Mouse (Mus musculus) liver, embryonic 14.5 days (tissue): Measurements from ENCODE around the gene Tmf1. TPM values are rescaled to one million over a fixed set of nuclear protein-coding genes. Genes with fewer than 3 reads are reported as not detected.
A peak's percentile ranks its signal among the peaks of the same experiment; 100 is the strongest.

ENCODE experiments used
- ATAC-seq: fragments of 200-750 bp; cut with Nextera tagmentation; 2 replicates; pipeline ENCODE4 v1.8.0; 2017; ENCODE audit warnings: moderate number of reproducible peaks, mild to moderate bottlenecking, moderate library complexity; ENCODE audit not compliant: insufficient read depth
- DNase-seq, 3 experiments: peaks; one replicate each; pipeline ENCODE4 v3.0.0-alpha.2; 2012 to 2013; ENCODE audit warnings: low read depth in 3 of 3, low spot score in 3 of 3
- H3K27ac ChIP-seq: fragments of 300-500 bp; sonication (generic); 2 replicates; pipeline ENCODE4 v1.5.1; 2014; ENCODE audit warnings: moderate library complexity, mild to moderate bottlenecking, control low read depth, inconsistent platforms
- H3K27me3 ChIP-seq: fragments of 300-500 bp; sonication (generic); 2 replicates; pipeline ENCODE4 v1.6.1; 2014; ENCODE audit warnings: mild to moderate bottlenecking, low read length, moderate library complexity; ENCODE audit not compliant: control insufficient read depth, insufficient read depth
- H3K36me3 ChIP-seq: fragments of 300-500 bp; sonication (generic); replicated peaks from 2 replicates; pipeline ENCODE4 v1.6.1; 2014; ENCODE audit warnings: low read depth; ENCODE audit not compliant: control insufficient read depth, insufficient read depth
- H3K4me1 ChIP-seq, 2 experiments: fragments of 200-500 bp in 1 of 2; fragments of 300-500 bp in 1 of 2; sonication (generic) in 1 of 2; replicated peaks; 2 replicates each; pipeline ENCODE4 v1.6.1; 2012 to 2014; ENCODE audit warnings: antibody characterized with exemption in 1 of 2, inconsistent platforms in 1 of 2, low read length in 1 of 2; ENCODE audit not compliant: control insufficient read depth in 2 of 2, insufficient read depth in 2 of 2
- H3K4me2 ChIP-seq: fragments of 300-500 bp; sonication (generic); 2 replicates; pipeline ENCODE4 v1.6.1; 2014; ENCODE audit warnings: low read depth, mild to moderate bottlenecking, control low read depth, moderate library complexity
- H3K4me3 ChIP-seq, 2 experiments: fragments of 200-500 bp in 1 of 2; fragments of 300-500 bp in 1 of 2; sonication (generic) in 1 of 2; 2 replicates each; pipeline ENCODE4 v1.5.1; 2012 to 2014; ENCODE audit warnings: low read depth in 2 of 2, low read length in 2 of 2, mild to moderate bottlenecking in 2 of 2, control low read depth in 1 of 2, inconsistent platforms in 1 of 2, moderate library complexity in 1 of 2; ENCODE audit not compliant: insufficient read depth in 1 of 2
- H3K9ac ChIP-seq: fragments of 300-500 bp; sonication (generic); replicated peaks from 2 replicates; pipeline ENCODE4 v1.6.1; 2014; ENCODE audit warnings: mild to moderate bottlenecking, control low read depth, moderate library complexity
- H3K9me3 ChIP-seq: fragments of 300-500 bp; sonication (generic); 2 replicates; pipeline ENCODE4 v1.6.1; 2016; ENCODE audit warnings: low read length, mixed read lengths; ENCODE audit not compliant: control insufficient read depth
- CTCF ChIP-seq: IDR thresholded peaks from 2 replicates; pipeline ENCODE4 v1.5.1; 2016; ENCODE audit warnings: antibody characterized with exemption, low read depth, control low read depth
- EP300 ChIP-seq: IDR thresholded peaks from 2 replicates; pipeline ENCODE4 v1.6.1; 2016; ENCODE audit warnings: antibody characterized with exemption, low read depth
- WGBS: fragments of 180-500 bp; shearing (Covaris S2); extraction: QIAGEN DNeasy Blood & Tissue Kit; methylation state at CpG from one replicate; pipeline ENCODE4 v1.1.7; 2014; ENCODE audit not compliant: insufficient replicate concordance; 5-methylcytosine and 5-hydroxymethylcytosine counted together
- polyA plus RNA-seq, 2 experiments: library from polyadenylated mRNA; depleted of rRNA in 1 of 2; stranded (reverse) in 1 of 2; unstranded in 1 of 2; fragments of >200 nt; fragmentation: Nextera tagmentation in 1 of 2; extraction: Ambion mirVana in 1 of 2; gene quantifications; 2 replicates each; pipeline versions ENCODE4 v1.2.1 to v1.2.3; 2012 to 2014

Gene Tmf1
- polyA plus RNA-seq, 2 experiments, result 1.4 to 12.3 TPM

- H3K4me3 ChIP-seq, result no peak overlapping the region
- H3K36me3 ChIP-seq, result no peaks in the 10 kb centered on the region
- ATAC-seq, result peak; percentile 56; the same call in 1 of the 2 replicates
- H3K4me1 ChIP-seq, result 0 out of 4 replicates have a peak, but pooled peaks cover 0 to 2% of the 10 kb centered on the region in 2 experiments
- H3K9ac ChIP-seq, result no peak overlapping the region
- no peaks in the 10 kb centered on the region for H3K27me3 ChIP-seq
- DNase-seq, result peak in 1 of 3 experiments; percentile 16
- no peak overlapping the region for H3K27ac ChIP-seq
- no peaks in the 10 kb centered on the region for H3K9me3 ChIP-seq
- 27% methylated on average over 5 of the region's 5 CpGs for WGBS
- peak; percentile 43; the same call in 1 of the 2 replicates for TF ChIP-seq EP300
- TF ChIP-seq CTCF, result no peak
- no peak overlapping the region for H3K4me2 ChIP-seq
Measured at GRCm38 (mm10) chr6:97116896-97117295, 62.0 kb downstream of the Tmf1 start.

- Histone ChIP-seq H3K4me3 (no peak overlapping the region), H3K4me2 (no peak overlapping the region), H3K9ac (no peak overlapping the region), H3K4me1 (0 out of 4 replicates have a peak, but pooled peaks cover 0 to 2% of the 10 kb centered on the region in 2 experiments), H3K36me3 (no peaks in the 10 kb centered on the region), H3K27me3 (no peaks in the 10 kb centered on the region), H3K9me3 (no peaks in the 10 kb centered on the region), H3K27ac (no peak overlapping the region)
- ATAC-seq, result no peak
- DNase-seq, result no peak
- 38% methylated on average over 3 of the region's 3 CpGs for WGBS
- TF ChIP-seq EP300 (no peak), CTCF (peak; percentile 44)
Measured at GRCm38 (mm10) chr6:97114821-97115220, 64.1 kb downstream of the Tmf1 start.

- Histone ChIP-seq H3K4me2 (no peak overlapping the region), H3K36me3 (no peaks in the 10 kb centered on the region), H3K4me3 (no peak overlapping the region), H3K4me1 (0 out of 4 replicates have a peak, but pooled peaks cover 0 to 2% of the 10 kb centered on the region in 2 experiments), H3K9ac (no peak overlapping the region), H3K27ac (no peak overlapping the region), H3K9me3 (no peaks in the 10 kb centered on the region), H3K27me3 (no peaks in the 10 kb centered on the region)
- no peak for TF ChIP-seq EP300
- no peak for TF ChIP-seq CTCF
- DNase-seq (no peak), ATAC-seq (no peak)
- WGBS, result 83% methylated on average over 8 of the region's 8 CpGs
Measured at GRCm38 (mm10) chr6:97112177-97112576, 66.7 kb downstream of the Tmf1 start.

- Histone ChIP-seq H3K27me3 (no peaks in the 10 kb centered on the region), H3K9me3 (no peaks in the 10 kb centered on the region), H3K27ac (no peak overlapping the region), H3K9ac (no peak overlapping the region), H3K4me3 (no peak overlapping the region), H3K4me1 (no peaks in the 10 kb centered on the region), H3K36me3 (no peaks in the 10 kb centered on the region), H3K4me2 (no peak overlapping the region)
- DNase-seq (peak; percentile 24 to 36 (median 30)), ATAC-seq (no peak)
- TF ChIP-seq EP300 (no peak), CTCF (peak; percentile 81)
- WGBS, result 12% methylated on average over 2 of the region's 2 CpGs
Measured at GRCm38 (mm10) chr6:97106777-97107176, 72.1 kb downstream of the Tmf1 start.

GRCm38 (mm10) chr6:97106106-97106505, 72.8 kb downstream of the Tmf1 start:
- no peak overlapping the region for H3K4me3 ChIP-seq
- H3K27me3 ChIP-seq, result no peaks in the 10 kb centered on the region
- no peaks in the 10 kb centered on the region for H3K9me3 ChIP-seq
- TF ChIP-seq EP300 (no peak), CTCF (no peak)
- ATAC-seq (no peak), DNase-seq (no peak)
- WGBS, result 59% methylated on average over 8 of the region's 8 CpGs
- H3K9ac ChIP-seq, result no peak overlapping the region
- no peaks in the 10 kb centered on the region for H3K36me3 ChIP-seq
- H3K27ac ChIP-seq, result no peak overlapping the region
- no peak overlapping the region for H3K4me2 ChIP-seq
- no peaks in the 10 kb centered on the region for H3K4me1 ChIP-seq
